Mouse (Mus musculus) gonadal fat pad, adult 2 months (tissue): ENCODE measurements around the gene Vrk1. TPM values are rescaled to one million over a fixed set of nuclear protein-coding genes. Genes with fewer than 3 reads are reported as not detected.

Experiments
- DNase-seq: peaks from one replicate; pipeline ENCODE4 v3.0.0-alpha.2; 2012; ENCODE audit warnings: low read depth
- polyA plus RNA-seq: library from polyadenylated mRNA; depleted of rRNA; stranded (reverse); fragments of >200 nt; gene quantifications from 2 replicates; pipeline ENCODE4 v1.2.3, GENCODE M21; 2012; rRNA removed

Vrk1 gene
- polyA plus RNA-seq, result 5.9 and 6.0 TPM in 2 replicates

GRCm38 (mm10) chr12:106010065-106010915, at the start of gene Vrk1:
Gene Vrk1, plus strand, starts transcription at chr12:106010228.
- peak; percentile 83 for DNase-seq

- DNase-seq, result no peak
Measured at GRCm38 (mm10) chr12:105960592-105961330, 49.3 kb upstream of the Vrk1 start.

GRCm38 (mm10) chr12:105961667-105962066, 48.4 kb upstream of the Vrk1 start:
- DNase-seq, result no peak

GRCm38 (mm10) chr12:105962103-105963011, 47.7 kb upstream of the Vrk1 start:
- no peak for DNase-seq

- DNase-seq, result no peak
Measured at GRCm38 (mm10) chr12:105963012-105963572, 46.9 kb upstream of the Vrk1 start.

GRCm38 (mm10) chr12:105966887-105967637, 43.0 kb upstream of the Vrk1 start:
- no peak for DNase-seq

GRCm38 (mm10) chr12:105967806-105968205, 42.2 kb upstream of the Vrk1 start:
- DNase-seq, result no peak

GRCm38 (mm10) chr12:105971182-105971581, 38.8 kb upstream of the Vrk1 start:
- DNase-seq, result no peak

- no peak for DNase-seq
Measured at GRCm38 (mm10) chr12:105972673-105973072, 37.4 kb upstream of the Vrk1 start.

GRCm38 (mm10) chr12:105973691-105974090, 36.3 kb upstream of the Vrk1 start:
- DNase-seq, result no peak

- no peak for DNase-seq
Measured at GRCm38 (mm10) chr12:105974107-105974506, 35.9 kb upstream of the Vrk1 start.

GRCm38 (mm10) chr12:105981121-105981973, 28.7 kb upstream of the Vrk1 start:
- DNase-seq, result no peak

GRCm38 (mm10) chr12:105981974-105982305, 28.1 kb upstream of the Vrk1 start:
- no peak for DNase-seq

GRCm38 (mm10) chr12:105982598-105982997, 27.4 kb upstream of the Vrk1 start:
- DNase-seq, result no peak

GRCm38 (mm10) chr12:105983499-105983898, 26.5 kb upstream of the Vrk1 start:
- no peak for DNase-seq

GRCm38 (mm10) chr12:105988434-105988833, 21.6 kb upstream of the Vrk1 start:
- no peak for DNase-seq

- no peak for DNase-seq
Measured at GRCm38 (mm10) chr12:105992756-105993155, 17.3 kb upstream of the Vrk1 start.

GRCm38 (mm10) chr12:105993356-105993755, 16.7 kb upstream of the Vrk1 start:
- DNase-seq, result no peak

- DNase-seq, result no peak
Measured at GRCm38 (mm10) chr12:105995940-105996339, 14.1 kb upstream of the Vrk1 start.
